In the genomic region with DNA sequence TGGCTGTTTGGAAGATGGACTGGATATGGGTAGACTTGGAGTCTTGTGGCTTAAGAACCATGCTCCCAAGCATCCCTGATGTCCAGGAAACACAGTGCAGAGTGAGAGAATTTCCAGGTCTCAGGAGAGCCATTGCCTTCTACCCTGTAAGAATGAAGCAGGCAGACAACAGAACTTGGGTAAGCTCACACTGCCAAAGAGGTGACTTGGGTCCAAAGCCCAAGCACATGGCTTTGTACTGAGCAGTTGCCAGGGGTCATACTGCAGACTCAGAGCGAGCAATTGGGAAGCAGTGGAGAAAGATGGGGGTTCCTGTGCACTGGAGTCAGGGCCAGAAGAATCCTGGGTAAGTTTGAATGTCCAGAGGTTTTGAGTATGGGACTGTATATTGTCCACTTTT, we compare ENCODE assay signal across 15 mouse cellular contexts. TPM values are rescaled to one million over a fixed set of nuclear protein-coding genes. Genes with fewer than 3 reads are reported as not detected.
"Had no signal": no experiment of that assay in that cellular context is flagged by ENCODE, and none has a peak within 500 bp of the region (broad histone marks: within the 10 kb centered on the region; RNA-seq: fewer than 3 reads in every experiment).

No protein-coding gene starts in this region.

- H3K9me3 ChIP-seq: limb, embryonic 10.5 days; midbrain, embryonic 10.5 days; neural tube, embryonic 12.5 days had no signal

- H3K27ac ChIP-seq: kidney, postnatal 0 days; left cerebral cortex, adult 2 months; limb, embryonic 10.5 days; midbrain, embryonic 10.5 days; neural tube, embryonic 12.5 days; stomach, postnatal 0 days had no signal

- H3K36me3 ChIP-seq: limb, embryonic 10.5 days; midbrain, embryonic 10.5 days; neural tube, embryonic 12.5 days had no signal

- H3K4me3 ChIP-seq: left cerebral cortex, adult 2 months; limb, embryonic 10.5 days; midbrain, embryonic 10.5 days; neural tube, embryonic 12.5 days had no signal

- H3K4me2 ChIP-seq: lung, embryonic 14.5 days; neural tube, embryonic 12.5 days had no signal

- DNase-seq: kidney, adult 9 months; lung, embryonic 14.5 days; lung, postnatal 10 days; lung, postnatal 4 days; midbrain, embryonic 14.5 days; thymus, postnatal 4 days had no signal

- H3K9ac ChIP-seq: lung, embryonic 14.5 days; neural tube, embryonic 12.5 days had no signal

RNA-seq across cellular contexts. Expression of gene Cys1, which starts 33.5 kb away (rescaled TPM):
- total RNA-seq: megakaryocyte, adult 5-6 weeks; monocyte, adult 5-6 weeks; neutrophil, adult 5-6 weeks had no signal
